Mouse (Mus musculus): ENCODE measurements around the gene Ces1b.

DNA sequence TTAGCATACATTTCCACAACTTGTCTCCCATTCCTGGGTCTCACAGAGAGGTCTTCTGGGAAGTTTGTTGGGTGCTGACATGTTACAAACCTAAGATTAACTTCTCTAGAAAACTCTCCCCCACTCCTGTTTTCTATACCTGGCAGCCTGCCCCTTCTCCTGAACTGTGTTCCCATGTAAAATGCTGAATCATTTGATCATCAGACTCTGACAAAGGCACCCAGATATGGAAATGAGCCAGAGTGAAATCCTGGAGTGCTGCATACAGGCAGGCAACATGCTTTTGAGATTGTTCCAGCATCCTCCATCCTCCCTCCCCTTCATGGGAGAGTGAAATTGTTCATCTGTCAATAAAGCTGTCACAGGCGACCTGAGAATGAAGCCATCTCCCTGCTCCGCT lies 46.7 kb upstream of the Ces1b start:
- TF ChIP-seq POLR2A (IDR thresholded peaks at IDR 0.05; ENCODE audit: insufficient read depth, low read depth, low read length): no peak
- TF ChIP-seq CTCF (IDR thresholded peaks at IDR 0.05): no peak
- no peak for TF ChIP-seq EP300 (IDR thresholded peaks at IDR 0.05; ENCODE audit: insufficient read depth, low read depth, low read length)
